Mouse (Mus musculus) limb, embryonic 14.5 days (tissue): ENCODE results near the gene Arfip1. TPM values are rescaled to one million over a fixed set of nuclear protein-coding genes. Genes with fewer than 3 reads are reported as not detected.

Source experiments
- ATAC-seq: fragments of 200-750 bp; cut with Nextera tagmentation; 2 replicates; pipeline ENCODE4 v1.8.0; 2017; ENCODE audit warnings: low read depth, moderate number of reproducible peaks, moderate TSS enrichment; ENCODE audit not compliant: low FRiP score
- DNase-seq: peaks from one replicate; pipeline ENCODE4 v3.0.0-alpha.2; 2015; ENCODE audit warnings: low spot score
- H3K27ac ChIP-seq: fragments of 300-500 bp; sonication (generic); replicated peaks from 2 replicates; pipeline ENCODE4 v1.5.1; 2014; ENCODE audit warnings: low read depth, mild to moderate bottlenecking, low read length, moderate library complexity, mixed read lengths
- H3K27me3 ChIP-seq: fragments of 300-500 bp; sonication (generic); 2 replicates; pipeline ENCODE4 v1.6.1; 2014; ENCODE audit warnings: low read length, mixed read lengths; ENCODE audit not compliant: control insufficient read depth, insufficient read depth
- H3K36me3 ChIP-seq: fragments of 300-500 bp; sonication (generic); 2 replicates; pipeline ENCODE4 v1.6.1; 2014; ENCODE audit warnings: mild to moderate bottlenecking, low read length, moderate library complexity, mixed read lengths; ENCODE audit not compliant: control insufficient read depth, insufficient read depth
- H3K4me1 ChIP-seq: fragments of 300-500 bp; sonication (generic); 2 replicates; pipeline ENCODE4 v1.6.1; 2014; ENCODE audit warnings: antibody characterized with exemption, low read length, mixed read lengths; ENCODE audit not compliant: control insufficient read depth, insufficient read depth
- H3K4me2 ChIP-seq: fragments of 300-500 bp; sonication (generic); replicated peaks from 2 replicates; pipeline ENCODE4 v1.6.1; 2014; ENCODE audit warnings: low read depth, mild to moderate bottlenecking, low read length, moderate library complexity; ENCODE audit not compliant: severe bottlenecking
- H3K4me3 ChIP-seq: fragments of 300-500 bp; sonication (generic); replicated peaks from 2 replicates; pipeline ENCODE4 v1.5.1; 2014; ENCODE audit warnings: low read length
- H3K9ac ChIP-seq: fragments of 300-500 bp; sonication (generic); 2 replicates; pipeline ENCODE4 v1.6.1; 2014; ENCODE audit warnings: mild to moderate bottlenecking, low read depth, low read length, moderate library complexity; ENCODE audit not compliant: severe bottlenecking
- H3K9me3 ChIP-seq: fragments of 300-500 bp; sonication (generic); 2 replicates; pipeline ENCODE4 v1.6.1; 2016; ENCODE audit warnings: low read length; ENCODE audit not compliant: control insufficient read depth
- POLR2A ChIP-seq: fragments of 200-500 bp; IDR thresholded peaks from 2 replicates; pipeline ENCODE4 v1.8.0; 2012; ENCODE audit warnings: inconsistent platforms, mild to moderate bottlenecking, moderate library complexity, borderline replicate concordance; ENCODE audit not compliant: insufficient read depth, insufficient read length; ENCODE audit errors: extremely low read depth
- WGBS: fragments of 180-500 bp; shearing (Covaris S2); extraction: QIAGEN DNeasy Blood & Tissue Kit; methylation state at CpG from one replicate; pipeline ENCODE4 v1.1.7; 2014; 5-methylcytosine and 5-hydroxymethylcytosine counted together
- polyA plus RNA-seq, 2 experiments: library from polyadenylated mRNA; depleted of rRNA in 1 of 2; stranded (reverse) in 1 of 2; unstranded in 1 of 2; fragments of >200 nt; fragmentation: Nextera tagmentation in 1 of 2; extraction: Ambion mirVana in 1 of 2; gene quantifications; 2 replicates each; pipeline versions ENCODE4 v1.2.1 to v1.2.3; 2012 to 2014

Gene Arfip1
- polyA plus RNA-seq, 2 experiments, result 30.2 to 56.9 TPM

- H3K27ac ChIP-seq, result no peak overlapping the region
- 85% methylated on average over 6 of the region's 6 CpGs for WGBS
- H3K9me3 ChIP-seq, result no peaks in the 10 kb centered on the region
- H3K4me3 ChIP-seq, result no peak overlapping the region
- TF ChIP-seq POLR2A, result no peak
- no peak for DNase-seq
- H3K4me1 ChIP-seq, result no peaks in the 10 kb centered on the region
- no peak overlapping the region for H3K9ac ChIP-seq
- H3K27me3 ChIP-seq, result no peaks in the 10 kb centered on the region
- ATAC-seq, result no peak
- H3K4me2 ChIP-seq, result no peak overlapping the region
- no peaks in the 10 kb centered on the region for H3K36me3 ChIP-seq
Observed at GRCm38 (mm10) chr3:84536987-84537386, 45.4 kb downstream of the Arfip1 start.

- Histone ChIP-seq H3K36me3 (no peaks in the 10 kb centered on the region), H3K4me3 (no peak overlapping the region), H3K9ac (no peak overlapping the region), H3K27me3 (no peaks in the 10 kb centered on the region), H3K4me2 (no peak overlapping the region), H3K9me3 (no peaks in the 10 kb centered on the region), H3K4me1 (no peaks in the 10 kb centered on the region), H3K27ac (no peak overlapping the region)
- no peak for ATAC-seq
- no peak for TF ChIP-seq POLR2A
- no peak for DNase-seq
- 83% methylated on average over 5 of the region's 5 CpGs for WGBS
Observed at GRCm38 (mm10) chr3:84533227-84533626, 49.2 kb downstream of the Arfip1 start.

- Histone ChIP-seq H3K4me1 (no peaks in the 10 kb centered on the region), H3K27ac (no peak overlapping the region), H3K36me3 (peaks cover 16% of the 10 kb centered on the region; the same call in 1 of the 2 replicates), H3K9me3 (no peaks in the 10 kb centered on the region), H3K4me2 (no peak overlapping the region), H3K4me3 (no peak overlapping the region), H3K27me3 (no peaks in the 10 kb centered on the region), H3K9ac (no peak overlapping the region)
- no peak for ATAC-seq
- TF ChIP-seq POLR2A, result no peak
- no peak for DNase-seq
- WGBS, result 73% methylated on average over 2 of the region's 2 CpGs
Observed at GRCm38 (mm10) chr3:84529021-84529420, 53.4 kb downstream of the Arfip1 start.

GRCm38 (mm10) chr3:84524952-84525351, 57.5 kb downstream of the Arfip1 start:
- Histone ChIP-seq H3K27me3 (no peaks in the 10 kb centered on the region), H3K4me1 (no peaks in the 10 kb centered on the region), H3K9me3 (no peaks in the 10 kb centered on the region), H3K9ac (no peak overlapping the region), H3K27ac (no peak overlapping the region), H3K36me3 (peaks cover 16% of the 10 kb centered on the region; the same call in 1 of the 2 replicates), H3K4me3 (no peak overlapping the region), H3K4me2 (no peak overlapping the region)
- 77% methylated on average over 1 of the region's 1 CpGs for WGBS
- no peak for TF ChIP-seq POLR2A
- no peak for DNase-seq
- no peak for ATAC-seq

GRCm38 (mm10) chr3:84516163-84516562, 66.3 kb downstream of the Arfip1 start:
- H3K9me3 ChIP-seq, result no peaks in the 10 kb centered on the region
- ATAC-seq, result no peak
- no peak overlapping the region for H3K9ac ChIP-seq
- H3K4me1 ChIP-seq, result no peaks in the 10 kb centered on the region
- H3K27me3 ChIP-seq, result no peaks in the 10 kb centered on the region
- peaks cover 18% of the 10 kb centered on the region for H3K36me3 ChIP-seq
- H3K4me3 ChIP-seq, result no peak overlapping the region
- H3K27ac ChIP-seq, result no peak overlapping the region
- DNase-seq, result no peak
- TF ChIP-seq POLR2A, result no peak
- 77% methylated on average over 3 of the region's 3 CpGs for WGBS
- no peak overlapping the region for H3K4me2 ChIP-seq

- Histone ChIP-seq H3K27ac (no peak overlapping the region), H3K9ac (no peak overlapping the region), H3K4me1 (no peaks in the 10 kb centered on the region), H3K4me3 (no peak overlapping the region), H3K36me3 (peaks cover 11% of the 10 kb centered on the region; the same call in 1 of the 2 replicates), H3K4me2 (no peak overlapping the region), H3K27me3 (no peaks in the 10 kb centered on the region), H3K9me3 (no peaks in the 10 kb centered on the region)
- no peak for TF ChIP-seq POLR2A
- DNase-seq (no peak), ATAC-seq (no peak)
- 46% methylated on average over 6 of the region's 6 CpGs for WGBS
Observed at GRCm38 (mm10) chr3:84512774-84513515, 69.5 kb downstream of the Arfip1 start.
